Mouse (Mus musculus) CD4-positive, CD25-positive, alpha-beta regulatory T cell, adult 4 months (primary cell): ENCODE data around the gene Phactr2. TPM values are rescaled to one million over a fixed set of nuclear protein-coding genes. Genes with fewer than 3 reads are reported as not detected.

ENCODE experiments used
- ATAC-seq: one replicate; pipeline ENCODE4 v1.8.0; 2017
- polyA plus RNA-seq, 2 experiments: library from polyadenylated mRNA; unstranded; fragments of 100-300 nt; shearing (Covaris generic); gene quantifications; one replicate each; pipeline ENCODE4 v1.2.1; 2017

Gene Phactr2
- polyA plus RNA-seq, 2 experiments from 2014 or later, result 2.3 to 3.2 TPM

DNA sequence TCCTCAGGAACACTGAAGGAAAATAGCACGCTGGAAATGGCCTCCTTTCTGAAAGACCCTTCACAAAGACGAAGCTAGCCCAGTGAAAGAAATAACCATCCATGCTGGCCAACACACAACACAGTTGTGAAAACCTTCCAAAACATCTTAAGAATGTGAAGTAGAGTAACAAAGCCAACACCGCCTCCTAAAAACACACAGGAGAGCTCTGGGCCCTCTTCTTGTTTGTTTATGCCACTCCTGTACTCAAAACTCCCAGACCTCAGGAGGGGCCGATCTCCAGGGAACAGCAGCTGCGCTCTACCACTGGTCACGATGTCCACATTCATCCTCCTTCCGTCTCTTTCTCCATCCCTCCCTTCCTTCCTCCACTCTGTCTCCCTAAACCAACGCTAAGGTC lies 202.5 kb downstream of the Phactr2 start:
- ATAC-seq, result no peak

DNA sequence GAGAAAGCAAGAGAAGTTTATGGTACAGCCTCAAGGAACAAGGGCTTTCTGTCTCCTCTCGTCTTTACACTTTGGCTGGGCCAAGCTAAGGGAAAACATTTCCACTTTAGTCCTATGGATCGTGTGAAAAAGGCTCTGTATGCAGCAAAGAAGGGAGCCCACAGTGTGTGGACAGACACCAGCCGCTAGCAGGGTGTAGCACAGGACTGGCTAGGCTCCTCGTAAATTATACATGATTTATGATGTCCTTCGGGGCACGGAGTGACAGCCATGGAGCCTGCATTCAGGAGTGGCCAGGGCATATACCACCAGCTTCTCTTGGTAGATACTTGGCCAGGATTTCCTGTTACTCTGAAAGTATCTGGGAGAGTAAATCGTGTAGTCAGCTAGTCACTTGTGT lies 203.1 kb downstream of the Phactr2 start:
- ATAC-seq, result no peak

DNA sequence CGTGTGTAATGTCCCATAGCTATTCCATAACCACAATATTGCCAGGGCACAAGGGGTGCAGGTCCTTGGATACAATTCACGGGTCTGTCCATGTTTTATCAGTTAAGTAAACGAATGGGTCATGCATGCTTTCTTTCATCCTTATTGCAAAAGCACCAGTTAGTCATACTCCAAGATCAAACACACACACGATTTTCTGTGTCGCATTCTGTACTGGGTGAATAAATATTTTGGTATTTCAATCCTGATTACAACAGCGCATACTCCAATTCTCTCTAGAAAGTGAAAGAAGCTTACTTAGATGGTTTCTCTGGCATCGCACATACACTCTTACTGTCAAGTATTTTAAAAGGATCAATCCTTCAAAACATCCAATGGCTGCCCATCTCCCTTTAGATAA lies 203.9 kb downstream of the Phactr2 start:
- no peak for ATAC-seq

DNA sequence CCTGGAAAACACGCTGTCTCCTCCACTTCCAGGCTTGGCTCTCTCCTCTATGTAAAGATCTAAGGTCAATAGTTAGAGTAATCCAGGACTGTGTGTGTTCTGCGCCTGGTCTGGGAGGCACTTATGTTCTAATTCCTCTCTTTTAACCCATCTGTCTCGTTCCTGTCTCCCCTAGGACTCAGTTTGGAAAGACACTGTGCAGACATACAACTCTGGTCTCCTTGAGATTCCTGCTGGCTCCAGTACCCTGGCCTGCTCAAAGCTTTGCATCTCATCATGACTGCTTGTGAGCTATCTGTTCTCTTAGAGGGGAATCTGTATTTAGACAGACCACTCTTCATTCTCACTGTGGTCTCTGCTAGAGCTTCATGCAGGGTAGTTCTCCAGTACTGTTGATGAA lies 215.0 kb downstream of the Phactr2 start:
- no peak for ATAC-seq

DNA sequence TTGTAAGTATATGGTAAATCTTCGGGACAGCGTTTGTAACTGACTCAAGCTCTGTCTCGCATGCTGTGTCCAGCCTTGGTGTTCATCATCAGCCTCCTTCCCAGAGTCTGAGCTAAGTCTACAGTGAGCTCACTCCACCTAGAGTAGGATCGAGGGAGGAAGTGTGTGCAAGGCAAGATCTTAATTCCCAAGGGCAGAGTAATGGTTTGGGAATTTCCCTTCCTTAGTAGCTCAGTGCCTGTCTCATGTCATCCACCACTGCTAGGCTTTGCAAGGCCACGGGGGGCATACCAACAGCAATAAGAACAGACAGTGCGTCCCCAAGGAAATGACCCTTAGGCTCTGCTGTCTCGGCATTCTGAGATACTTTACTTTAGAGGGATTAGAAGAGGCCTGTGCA lies 218.0 kb downstream of the Phactr2 start:
- no peak for ATAC-seq

DNA sequence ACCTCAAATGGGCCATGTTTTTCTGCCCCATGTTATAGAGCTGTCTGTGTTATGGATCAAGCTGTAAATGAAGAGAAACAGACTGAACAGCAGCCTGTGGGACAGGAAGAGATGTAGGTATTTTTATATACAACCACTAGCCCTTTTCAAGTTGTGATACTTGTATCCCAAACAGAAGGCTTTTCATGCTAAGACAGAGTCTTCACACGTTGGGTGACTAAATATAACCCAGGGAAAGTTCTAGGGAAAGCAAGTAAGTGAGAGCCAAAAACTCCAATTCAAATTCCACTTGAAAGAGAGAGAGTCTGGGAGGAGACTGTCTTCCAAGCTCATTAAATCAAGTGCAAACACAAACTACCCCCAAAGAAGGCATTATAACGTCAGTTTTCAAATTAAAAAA lies 223.9 kb downstream of the Phactr2 start:
- no peak for ATAC-seq

DNA sequence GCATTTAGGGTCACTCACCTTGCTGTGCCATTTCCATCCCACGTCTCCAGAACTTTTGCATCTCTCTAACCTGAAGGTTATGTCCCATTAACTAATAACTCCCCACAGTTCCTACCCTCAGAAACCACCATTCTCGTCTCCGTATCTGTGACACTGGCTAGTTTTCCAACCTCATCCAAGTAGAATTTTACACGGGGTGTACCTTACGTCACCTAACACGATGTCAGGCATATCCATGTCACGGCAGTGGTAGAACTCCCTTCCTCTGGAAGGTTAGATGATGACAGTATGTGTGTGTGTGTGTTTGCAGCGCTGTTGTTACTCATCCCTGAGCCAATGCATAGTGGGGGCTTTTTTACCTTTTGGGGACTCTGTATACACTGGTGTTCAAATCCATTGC lies 225.1 kb downstream of the Phactr2 start:
- ATAC-seq, result no peak

DNA sequence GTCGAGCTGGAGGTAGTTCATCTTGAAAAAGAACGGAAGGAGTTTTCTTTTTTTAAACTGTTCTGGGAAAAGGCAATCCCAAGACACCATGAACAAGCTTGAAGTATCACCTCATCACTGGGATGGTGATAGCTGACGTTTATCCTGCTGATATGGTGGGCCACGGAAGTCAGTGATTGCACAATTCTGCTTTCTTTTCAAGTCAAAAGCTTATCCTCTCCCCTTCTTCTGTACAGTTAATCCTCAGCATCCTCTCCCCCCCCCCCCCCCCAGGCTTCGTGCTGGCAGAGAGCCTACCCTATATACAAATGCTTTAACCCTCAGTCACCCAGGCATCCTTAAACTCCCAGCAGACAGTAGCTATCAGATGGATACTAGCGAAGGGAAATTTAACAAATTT lies 228.5 kb downstream of the Phactr2 start:
- ATAC-seq, result no peak

DNA sequence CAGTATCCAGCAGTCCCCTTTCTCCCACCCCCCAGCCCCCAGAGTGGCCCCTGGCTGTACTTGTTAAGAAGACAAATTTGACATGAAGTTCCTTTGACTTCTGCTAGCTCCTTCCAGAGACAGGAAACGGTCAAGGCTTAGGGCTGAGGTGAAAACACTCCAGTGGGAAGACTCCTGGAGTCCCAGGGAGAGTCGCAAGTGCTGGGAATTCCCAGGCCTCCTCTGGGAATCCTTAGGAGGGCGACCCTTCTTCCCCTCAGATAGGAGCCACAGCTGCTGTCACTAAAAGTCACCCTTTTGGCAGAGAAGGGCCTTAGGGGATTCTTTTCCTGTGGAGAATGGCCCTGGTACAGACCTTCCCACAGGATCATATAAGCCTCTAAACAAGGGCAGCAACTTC lies 230.0 kb downstream of the Phactr2 start:
- ATAC-seq, result no peak

DNA sequence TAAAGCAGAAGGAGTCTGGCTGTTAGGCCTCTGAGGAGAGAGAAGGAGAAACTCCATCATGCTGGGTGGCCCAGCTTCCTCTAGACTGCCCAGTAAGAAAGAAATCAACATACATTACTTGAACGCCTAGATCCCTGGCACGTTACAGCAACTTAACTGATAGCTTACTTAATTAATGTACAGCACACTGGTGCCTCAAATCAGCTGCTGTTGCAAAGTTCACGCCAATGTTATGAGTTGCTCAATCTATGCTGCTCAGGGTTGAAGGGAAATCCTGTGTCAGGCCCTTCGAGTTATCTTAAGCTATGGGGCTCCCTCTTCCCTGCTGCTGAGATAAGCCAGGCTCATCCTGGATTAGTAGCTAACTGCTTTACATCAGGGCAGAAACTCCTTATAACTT lies 233.8 kb downstream of the Phactr2 start:
- no peak for ATAC-seq

DNA sequence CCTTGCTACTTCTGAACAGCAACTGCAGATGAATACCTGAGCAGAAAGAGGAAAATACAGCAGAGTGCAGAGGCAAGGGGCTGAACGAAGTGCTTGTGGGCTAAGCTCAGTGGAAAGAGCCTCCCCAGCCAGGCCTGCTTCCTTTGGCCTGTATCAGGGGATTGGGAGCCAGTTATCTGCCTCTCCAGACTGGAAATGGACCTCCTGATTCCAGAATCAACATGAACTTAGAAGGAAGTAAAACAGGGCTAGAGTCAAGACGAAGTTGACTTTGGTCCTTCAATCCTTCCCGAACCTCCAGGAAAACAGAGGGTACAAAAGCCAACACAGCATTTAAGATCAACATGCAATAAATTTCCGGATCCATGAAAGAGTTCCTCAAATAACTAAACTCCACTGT lies 236.0 kb downstream of the Phactr2 start:
- no peak for ATAC-seq

DNA sequence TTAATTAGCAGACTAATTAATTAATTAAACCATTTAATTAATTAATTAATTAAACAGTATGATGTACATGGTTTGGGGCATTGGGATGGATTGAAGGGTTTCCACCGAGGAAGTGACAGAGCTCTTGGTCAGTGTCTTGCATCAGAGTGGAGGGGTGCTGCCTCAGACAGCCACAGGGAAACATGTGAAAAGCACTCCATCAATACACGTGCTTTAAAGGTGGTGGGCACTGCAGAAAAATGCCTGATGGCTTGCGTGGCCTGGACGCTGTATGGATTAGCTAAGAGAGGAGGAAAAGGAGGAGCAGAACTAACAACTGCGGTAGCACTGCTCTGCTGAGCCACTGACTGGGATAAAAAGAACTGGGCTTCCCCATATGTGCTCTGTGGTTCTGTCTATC lies 237.3 kb downstream of the Phactr2 start:
- no peak for ATAC-seq

DNA sequence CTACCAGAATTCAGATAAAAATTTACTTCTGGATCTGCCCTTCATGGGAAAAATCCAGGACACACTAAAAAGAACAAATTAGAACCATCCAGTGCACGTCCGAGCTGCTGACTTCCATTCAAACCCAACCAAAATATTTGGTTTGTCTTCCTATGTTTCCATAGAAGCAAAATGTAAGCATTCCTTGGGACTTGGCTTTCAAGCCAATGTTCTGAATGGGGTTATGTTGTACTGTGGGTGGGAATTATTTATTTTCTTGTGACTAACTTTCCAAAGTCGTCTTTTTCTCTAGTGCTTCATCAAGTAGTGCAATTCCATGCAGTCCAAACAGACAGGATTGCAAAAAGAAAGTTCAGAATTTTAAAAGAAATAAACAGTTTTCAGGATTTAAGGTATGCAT lies 239.7 kb downstream of the Phactr2 start:
- no peak for ATAC-seq

DNA sequence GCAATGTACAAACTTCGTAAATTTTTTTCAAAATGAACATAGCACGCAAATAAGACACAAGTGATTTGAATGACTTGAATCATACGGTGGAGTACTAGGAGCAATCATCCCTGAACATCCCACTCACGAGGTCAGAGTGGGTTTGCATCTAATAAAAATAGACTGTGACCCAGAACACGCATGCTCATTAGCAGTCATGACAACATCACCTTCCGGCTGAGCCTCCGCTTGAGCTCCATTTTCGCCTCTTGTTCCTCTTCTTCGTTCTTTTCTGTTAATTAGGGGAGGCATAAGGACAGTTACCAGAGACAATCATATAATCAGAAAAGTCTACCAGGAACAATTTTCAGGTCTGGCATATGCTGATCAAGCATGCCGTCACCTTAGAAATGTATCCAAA lies 240.3 kb downstream of the Phactr2 start:
- ATAC-seq, result no peak

DNA sequence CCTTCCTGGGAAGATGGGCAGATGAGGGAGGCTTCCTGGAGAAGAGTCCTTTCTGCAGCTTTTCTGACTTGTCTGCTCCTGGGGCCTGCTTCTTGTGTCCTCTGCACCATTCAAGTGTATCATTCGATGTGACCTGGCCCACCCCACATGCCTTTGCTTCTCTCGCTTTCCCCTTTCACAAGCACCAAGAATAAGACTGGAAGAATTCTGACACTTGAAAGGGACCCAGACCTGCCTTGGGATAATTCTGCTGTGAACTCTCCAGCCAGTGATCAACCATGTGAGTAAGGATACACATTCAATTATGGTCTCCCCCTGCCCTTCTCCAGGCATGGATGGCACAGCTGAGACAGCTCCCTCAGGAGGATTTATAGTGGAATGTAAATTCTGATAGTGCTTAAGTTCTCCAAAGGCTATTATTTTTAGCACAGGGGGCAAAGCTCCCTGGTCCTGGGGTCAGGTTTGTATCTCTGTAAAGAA lies 241.0 kb downstream of the Phactr2 start:
- no peak for ATAC-seq

DNA sequence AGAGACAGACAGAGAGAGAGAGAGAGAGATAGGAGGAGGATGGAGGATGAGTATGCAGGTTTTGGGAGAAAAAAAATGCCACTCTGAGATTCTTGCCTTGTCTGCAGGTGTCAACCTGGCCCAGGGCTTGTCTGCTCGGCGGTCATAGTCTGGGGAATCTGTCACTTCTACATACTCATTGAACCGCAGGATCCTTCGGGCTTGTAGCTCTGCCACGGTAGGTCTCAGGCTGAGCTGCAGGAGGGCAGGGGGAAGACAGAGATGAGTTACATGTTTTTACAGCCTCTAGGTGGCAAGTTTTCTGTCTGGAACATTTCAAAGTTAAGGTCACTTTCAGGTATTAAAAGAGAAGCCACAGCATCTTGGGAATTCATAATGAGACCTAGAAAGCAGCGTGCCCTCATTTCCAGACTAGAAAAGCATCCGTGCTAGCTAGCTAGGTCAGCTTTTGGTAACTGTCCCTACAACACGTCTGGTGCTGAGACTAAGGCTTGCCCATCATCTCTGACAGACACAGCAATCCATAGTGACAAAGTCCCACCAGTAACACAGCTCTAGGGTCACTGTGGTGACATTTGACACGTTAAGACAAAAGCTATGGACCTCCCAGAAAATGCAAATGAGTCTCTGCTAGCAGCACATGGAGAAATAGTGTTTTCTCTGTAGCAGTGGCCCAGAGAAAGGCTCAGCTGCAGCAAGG lies 241.6 kb downstream of the Phactr2 start:
- no peak for ATAC-seq

DNA sequence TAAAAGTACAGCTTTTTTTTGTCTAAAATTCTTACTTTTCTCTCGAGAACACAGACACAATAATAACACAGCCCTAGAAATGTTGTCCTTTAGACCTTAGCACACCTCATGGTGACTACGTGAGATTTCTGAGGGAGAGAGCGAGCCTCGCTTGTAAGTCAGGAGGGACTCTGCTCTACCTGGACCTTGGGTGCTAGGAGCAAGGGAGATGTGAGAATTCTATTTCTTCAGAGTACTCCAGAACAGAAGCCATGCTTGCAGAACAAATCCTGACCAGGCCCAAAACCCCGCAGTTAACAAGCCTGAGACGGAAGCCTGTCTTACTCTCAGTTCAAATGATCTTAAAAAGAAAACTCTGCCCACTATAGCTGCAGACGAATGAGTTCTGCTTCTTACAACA lies 243.5 kb downstream of the Phactr2 start:
- no peak for ATAC-seq

DNA sequence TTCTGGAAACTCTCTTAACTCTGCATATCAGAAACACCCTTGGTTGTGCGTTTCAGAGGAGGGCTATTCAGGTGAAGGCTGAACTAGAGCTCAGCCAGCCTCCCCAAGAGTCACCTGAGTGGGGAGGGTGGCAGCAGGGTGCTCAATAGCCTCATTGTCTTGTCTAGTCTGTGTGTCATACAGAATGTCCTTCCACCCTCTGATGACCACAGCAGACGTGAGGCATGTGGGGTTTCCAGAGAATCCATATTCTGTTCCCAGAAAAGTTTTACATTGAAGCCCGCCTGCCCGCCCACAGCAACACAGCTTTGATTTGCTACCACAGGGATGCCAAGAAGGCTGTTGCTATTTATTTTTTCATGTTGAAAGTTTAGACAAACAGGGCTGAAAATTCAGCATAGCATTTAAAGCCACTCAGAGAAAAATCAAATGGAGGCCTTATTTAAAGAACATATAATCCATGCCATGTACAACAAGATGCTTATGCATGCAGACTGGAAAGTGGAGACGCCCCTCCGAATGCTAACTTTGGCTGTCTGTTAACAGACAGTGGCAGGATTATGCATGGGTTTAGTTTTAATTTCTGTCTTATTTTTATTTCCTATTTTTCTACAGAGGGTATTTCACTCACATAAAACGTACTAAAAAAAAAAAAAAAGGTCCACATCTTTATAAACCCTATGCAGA lies 248.7 kb downstream of the Phactr2 start:
- no peak for ATAC-seq

DNA sequence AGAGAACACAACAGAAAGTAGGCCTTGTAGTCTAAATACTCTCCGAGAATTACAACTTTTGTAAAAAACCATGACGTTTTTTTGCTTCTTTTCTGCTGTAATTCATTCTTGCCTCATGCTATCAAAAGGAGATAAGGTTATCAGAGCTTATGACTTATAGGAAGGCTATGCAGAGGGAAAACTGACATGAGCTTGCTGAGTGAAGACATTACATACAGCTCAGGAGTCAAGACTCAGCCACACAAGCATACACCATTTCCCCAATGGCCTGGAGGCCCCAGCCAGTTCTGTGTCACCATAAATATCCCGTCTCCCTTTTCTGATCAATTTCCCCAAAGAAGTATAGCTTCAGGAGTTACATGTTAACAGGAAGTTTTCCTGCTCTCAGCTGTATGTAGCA lies 252.1 kb downstream of the Phactr2 start:
- no peak for ATAC-seq

DNA sequence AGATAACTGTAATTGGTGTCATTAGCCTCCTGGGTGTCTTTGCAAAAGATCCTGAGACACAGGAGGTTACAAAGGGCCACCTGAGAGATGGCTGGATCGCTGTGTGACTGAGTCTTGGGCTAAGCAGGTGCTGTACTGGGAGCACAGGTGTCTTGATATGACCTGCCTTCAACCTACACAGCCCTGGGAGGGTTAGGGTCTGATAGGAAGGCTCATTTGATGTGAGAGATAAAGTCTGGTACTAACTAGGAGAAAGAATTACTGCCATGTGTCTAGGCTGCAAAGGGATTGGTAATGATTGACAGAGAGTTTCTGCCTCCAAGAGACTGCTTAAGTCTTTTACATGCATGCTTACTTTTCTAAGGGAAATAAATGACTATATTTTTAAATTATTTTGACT lies 254.2 kb downstream of the Phactr2 start:
- ATAC-seq, result no peak

DNA sequence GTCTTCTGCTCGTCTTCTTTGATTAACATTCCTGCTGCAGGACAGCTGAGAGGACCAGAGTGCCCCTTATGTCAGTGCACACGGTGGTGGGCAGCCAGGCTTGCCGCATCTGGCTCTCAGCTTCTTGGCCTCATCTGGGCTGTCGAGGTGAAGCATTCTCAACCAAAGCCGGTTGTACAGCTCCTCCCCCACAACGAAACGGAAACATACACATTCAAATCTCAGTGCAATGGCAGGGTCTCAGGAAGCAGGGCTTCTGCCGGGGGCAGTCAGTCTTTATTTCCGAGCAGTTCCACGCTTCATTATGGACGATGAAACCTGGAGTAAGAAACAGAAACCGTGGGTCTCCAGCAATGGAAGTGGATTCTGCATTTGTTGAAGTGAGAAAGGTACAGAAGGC lies 260.3 kb downstream of the Phactr2 start:
- ATAC-seq, result no peak

DNA sequence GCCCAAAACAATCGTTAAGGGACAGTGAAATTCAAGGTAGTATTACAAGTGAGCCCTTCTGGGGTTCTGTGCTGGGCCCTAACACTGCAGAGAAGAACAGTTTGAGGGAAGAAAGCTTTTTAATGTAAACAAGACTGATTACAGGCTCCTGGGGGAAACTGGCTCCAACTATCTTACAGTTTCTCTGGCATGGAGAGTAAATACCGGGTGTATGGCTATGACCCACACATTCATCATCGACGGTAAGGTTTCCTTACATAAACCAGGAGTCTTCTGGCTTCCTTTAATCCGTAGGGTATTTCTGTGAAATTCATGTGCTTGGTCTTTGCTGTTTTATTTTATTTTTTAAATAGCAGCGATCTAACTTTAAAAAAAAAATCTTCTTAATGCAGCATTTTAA lies 261.4 kb downstream of the Phactr2 start:
- ATAC-seq, result no peak

DNA sequence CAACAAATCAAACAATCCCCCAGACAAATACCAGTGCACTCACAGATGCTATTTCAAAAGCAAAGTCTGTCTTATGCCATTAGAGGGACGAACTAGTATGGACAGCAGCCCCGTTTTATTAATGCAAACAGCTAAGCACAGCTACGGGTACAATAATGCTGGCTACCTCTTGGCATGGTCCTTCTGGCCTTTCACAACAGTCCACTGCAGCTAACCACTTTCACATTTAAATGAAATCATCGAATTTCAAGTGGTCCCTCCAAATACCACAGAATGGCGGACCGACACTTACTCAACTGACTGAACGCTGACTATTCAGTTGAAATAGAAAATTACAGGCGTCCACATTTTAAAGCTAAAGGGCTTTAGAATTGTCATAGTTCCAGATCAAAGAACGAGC lies 261.9 kb downstream of the Phactr2 start:
- ATAC-seq, result no peak

DNA sequence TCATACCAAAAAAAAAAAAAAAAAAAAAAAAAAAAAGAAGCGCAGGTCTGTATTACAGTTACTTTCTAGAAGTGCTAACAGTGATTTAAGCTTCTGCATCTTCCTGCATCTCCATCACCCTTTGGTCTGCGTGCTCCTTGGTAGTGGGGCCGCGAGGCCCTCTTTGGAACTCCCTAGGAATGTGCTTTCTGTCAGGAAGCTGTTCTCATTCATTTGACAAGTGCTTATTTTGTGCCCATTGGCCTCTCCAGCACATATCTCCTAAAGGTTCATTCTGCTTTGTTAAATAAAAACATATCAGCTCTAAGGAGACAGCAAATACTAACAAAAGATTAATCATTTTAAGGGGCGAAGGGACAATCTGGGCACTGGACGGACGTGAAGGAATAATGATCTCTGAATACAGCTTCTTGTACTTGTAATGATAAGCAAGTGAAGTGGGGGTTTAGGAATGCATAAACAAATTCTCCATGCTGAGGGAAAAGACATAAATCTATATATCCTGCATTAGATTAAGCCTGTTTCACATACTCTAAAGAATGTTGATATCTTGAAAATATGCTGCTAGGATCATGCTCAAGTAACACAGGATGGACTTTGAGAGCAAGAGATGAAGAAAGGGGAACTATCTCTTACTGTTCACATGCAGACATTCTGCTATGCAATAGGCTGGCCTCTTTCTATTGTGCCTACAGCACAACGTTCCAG lies 264.1 kb downstream of the Phactr2 start:
- no peak for ATAC-seq
